Comparison of ENCODE assay signal across 12 mouse cellular contexts in the genomic region with DNA sequence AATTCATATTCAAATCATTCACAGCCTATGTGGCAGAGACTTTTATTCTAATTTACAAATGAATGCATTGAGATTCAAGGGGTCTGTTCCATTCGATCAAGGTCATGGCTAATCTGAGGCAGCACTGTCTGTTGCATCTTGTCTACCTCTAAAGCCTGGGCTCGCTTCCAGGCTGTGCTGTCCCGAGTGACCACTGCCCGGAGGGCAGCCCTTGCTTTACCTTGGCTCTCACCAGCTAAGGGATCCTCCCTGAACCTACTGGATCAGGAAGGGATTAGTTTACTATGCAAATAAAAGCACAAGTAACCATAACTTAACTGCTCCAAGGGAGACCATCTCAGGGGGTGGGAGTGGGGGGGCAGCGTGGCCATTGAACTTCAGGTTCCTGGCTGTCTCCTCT.
"Had no signal": no experiment of that assay in that cellular context is flagged by ENCODE, and none has a peak within 500 bp of the region (broad histone marks: within the 10 kb centered on the region; RNA-seq: fewer than 3 reads in every experiment).

No protein-coding gene starts in this region.

- DNase-seq: retina, postnatal 1 day; right cerebral cortex, adult 18-20 months; right cerebral cortex, postnatal 14 days; right cerebral cortex, postnatal 25 days; right cerebral cortex, postnatal 4 days; spleen, adult 18-20 months; thymus, adult 18-20 months; thymus, adult 2 months; thymus, postnatal 14 days; thymus, postnatal 25 days; thymus, postnatal 36 days; thymus, postnatal 4 days had no signal
